Mouse (Mus musculus) midbrain, embryonic 12.5 days (tissue): Measurements from ENCODE around the gene Alk. TPM values are rescaled to one million over a fixed set of nuclear protein-coding genes. Genes with fewer than 3 reads are reported as not detected.

ENCODE experiments used
- ATAC-seq: fragments of 200-750 bp; cut with Nextera tagmentation; 2 replicates; pipeline ENCODE4 v1.8.0; 2017; ENCODE audit warnings: low read depth, moderate TSS enrichment, moderate library complexity; ENCODE audit not compliant: low FRiP score
- H3K27ac ChIP-seq: fragments of 300-500 bp; sonication (generic); replicated peaks from 2 replicates; pipeline ENCODE4 v1.5.1; 2016; ENCODE audit warnings: mild to moderate bottlenecking
- H3K27me3 ChIP-seq: fragments of 300-500 bp; sonication (generic); 2 replicates; pipeline ENCODE4 v1.6.1; 2016; ENCODE audit warnings: mild to moderate bottlenecking
- H3K36me3 ChIP-seq: fragments of 300-500 bp; sonication (generic); 2 replicates; pipeline ENCODE4 v1.6.1; 2016
- H3K4me1 ChIP-seq: fragments of 300-500 bp; sonication (generic); 2 replicates; pipeline ENCODE4 v1.6.1; 2016
- H3K4me2 ChIP-seq: fragments of 300-500 bp; sonication (generic); replicated peaks from 2 replicates; pipeline ENCODE4 v1.6.1; 2016; ENCODE audit warnings: mild to moderate bottlenecking, moderate library complexity
- H3K4me3 ChIP-seq: fragments of 300-500 bp; sonication (generic); 2 replicates; pipeline ENCODE4 v1.5.1; 2016; ENCODE audit warnings: mild to moderate bottlenecking
- H3K9ac ChIP-seq: fragments of 300-500 bp; sonication (generic); replicated peaks from 2 replicates; pipeline ENCODE4 v1.6.1; 2016; ENCODE audit warnings: mild to moderate bottlenecking, moderate library complexity
- H3K9me3 ChIP-seq: fragments of 300-500 bp; sonication (generic); 2 replicates; pipeline ENCODE4 v1.6.1; 2016; ENCODE audit warnings: mild to moderate bottlenecking
- WGBS: fragments of 180-500 bp; shearing (Covaris S2); methylation state at CpG from one replicate; pipeline ENCODE4 v1.1.7; 2016; 5-methylcytosine and 5-hydroxymethylcytosine counted together
- polyA plus RNA-seq: library from polyadenylated mRNA; unstranded; fragments of >200 nt; fragmentation: Nextera tagmentation; extraction: Ambion mirVana; gene quantifications from 2 replicates; pipeline ENCODE4 v1.2.1, GENCODE M21; 2016

The Alk gene
- polyA plus RNA-seq, 1 experiment from 2014 or later: 0.99 TPM

GRCm38 (mm10) chr17:71826603-71827002 lies 777.8 kb downstream of the Alk start:
- Histone ChIP-seq H3K9ac (no peak overlapping the region), H3K4me1 (no peaks in the 10 kb centered on the region), H3K27me3 (no peaks in the 10 kb centered on the region), H3K36me3 (peaks cover 15% of the 10 kb centered on the region; the same call in 1 of the 2 replicates), H3K27ac (no peak overlapping the region), H3K4me3 (no peak overlapping the region), H3K4me2 (no peak overlapping the region), H3K9me3 (no peaks in the 10 kb centered on the region)
- no peak for ATAC-seq
- 86% methylated on average over 3 of the region's 3 CpGs for WGBS

GRCm38 (mm10) chr17:71823622-71824306 lies 780.7 kb downstream of the Alk start:
- H3K4me1 ChIP-seq: no peaks in the 10 kb centered on the region
- H3K4me3 ChIP-seq: no peak overlapping the region
- 91% methylated on average over 8 of the region's 8 CpGs for WGBS
- no peak overlapping the region for H3K27ac ChIP-seq
- H3K9ac ChIP-seq: no peak overlapping the region
- no peaks in the 10 kb centered on the region for H3K27me3 ChIP-seq
- no peaks in the 10 kb centered on the region for H3K9me3 ChIP-seq
- no peak for ATAC-seq
- no peak overlapping the region for H3K4me2 ChIP-seq
- peaks cover 13% of the 10 kb centered on the region for H3K36me3 ChIP-seq

Other genes with a start within 250 kb of the Alk start
- gene Ypel5, start 231.8 kb upstream of the Alk start, polyA plus RNA-seq: 73.6 and 74.5 TPM in 2 replicates